Mouse (Mus musculus): Measurements from ENCODE around the gene Ctnnd2.
A peak's percentile ranks its signal among the peaks of the same experiment; 100 is the strongest.
"Not testable (repeated sequence)": the region's sequence is repeated elsewhere in the genome, so short reads cannot be mapped to it uniquely, and the experiment has no call there.

The Ctnnd2 gene

DNA sequence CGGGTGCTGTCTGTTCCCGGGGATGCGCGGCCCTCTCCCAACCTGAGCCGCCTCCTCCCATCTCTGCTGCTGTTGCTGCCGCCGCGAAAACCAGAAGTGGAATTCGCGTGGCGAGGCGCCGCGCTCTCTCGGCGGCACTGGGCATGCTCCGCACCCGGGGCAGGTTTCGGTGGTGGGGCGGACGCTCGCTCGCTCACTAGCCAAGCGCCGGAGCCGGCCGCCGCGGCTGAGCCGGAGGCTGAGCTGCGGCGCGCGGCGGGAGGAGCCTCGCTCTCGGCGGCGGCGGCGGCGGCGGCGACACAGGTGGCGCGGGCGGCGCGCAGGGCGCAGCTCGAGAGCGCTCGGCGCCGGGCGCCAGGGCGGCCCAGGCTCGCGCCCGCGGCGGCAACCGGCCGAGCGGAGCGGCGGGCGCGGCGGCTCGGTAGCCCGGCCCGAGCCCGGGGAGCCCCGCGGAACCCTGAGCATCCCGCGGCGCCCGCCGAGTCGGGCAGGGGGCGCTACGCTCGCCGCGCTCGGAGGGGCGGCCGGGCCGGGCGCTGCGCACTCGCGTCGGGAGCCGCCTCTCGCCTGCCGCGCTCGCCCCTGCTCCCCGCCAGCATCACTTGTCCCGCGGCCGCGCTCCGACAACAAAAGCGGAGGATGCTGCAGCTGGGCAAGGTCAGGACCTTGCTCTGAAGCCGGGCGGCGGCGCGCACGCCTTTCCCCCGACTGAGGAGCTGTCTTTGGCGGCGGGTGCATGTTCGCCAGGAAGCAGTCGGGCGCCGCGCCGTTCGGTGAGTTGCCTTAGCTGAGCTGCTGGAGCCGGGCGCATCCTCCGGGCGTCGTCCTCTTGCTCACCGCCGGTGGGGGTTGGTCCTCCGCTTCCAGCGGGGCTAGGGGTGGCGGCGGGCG lies at the start of gene Ctnnd2:
TSS of gene Ctnnd2 (plus strand) at position 203 of the 891 bp plus-strand sequence.
- peak; percentile 55 to 65 for DNase-seq (ENCODE audit: low spot score in 2 of 2)

DNA sequence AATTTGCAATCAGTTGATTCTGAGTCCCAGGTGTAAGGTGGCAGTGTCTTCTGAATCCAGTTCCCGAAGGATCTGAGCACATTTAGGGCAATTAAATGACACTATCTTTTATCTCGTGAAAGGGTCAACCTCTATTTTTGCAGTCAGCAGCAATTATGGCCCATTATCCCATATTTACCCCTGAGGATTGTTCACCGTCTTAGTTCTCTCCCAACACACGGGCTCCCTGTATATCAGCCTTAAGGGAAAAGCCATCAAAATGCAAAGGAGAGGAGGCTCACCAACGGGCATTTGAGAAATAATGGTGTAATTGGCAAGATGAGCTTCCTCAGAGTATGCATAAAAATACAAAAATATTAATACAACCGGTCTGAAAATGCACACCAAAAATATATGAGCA lies 41.7 kb upstream of the Ctnnd2 start:
- no peak for DNase-seq (ENCODE audit: low spot score in 2 of 2)

DNA sequence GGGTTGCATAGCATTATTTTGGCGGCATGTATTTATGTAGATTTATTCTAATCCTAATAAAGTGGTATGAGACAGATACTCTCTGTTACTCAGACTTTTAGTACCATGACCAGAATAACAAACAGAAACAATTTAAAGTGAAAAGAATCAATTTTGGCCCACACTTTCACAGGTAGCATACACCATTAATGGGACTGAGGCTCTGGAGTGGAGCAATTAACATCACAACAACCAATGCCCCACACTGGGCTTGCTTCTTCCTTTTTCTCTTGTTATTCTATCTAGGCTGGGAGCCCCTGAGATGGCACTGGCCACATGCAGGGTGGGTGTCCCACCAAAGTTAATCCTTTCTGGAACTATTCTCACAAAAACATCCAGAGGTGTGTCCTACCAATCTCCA lies 32.8 kb upstream of the Ctnnd2 start:
- DNase-seq (ENCODE audit: low spot score in 2 of 2): not testable (repeated sequence)

DNA sequence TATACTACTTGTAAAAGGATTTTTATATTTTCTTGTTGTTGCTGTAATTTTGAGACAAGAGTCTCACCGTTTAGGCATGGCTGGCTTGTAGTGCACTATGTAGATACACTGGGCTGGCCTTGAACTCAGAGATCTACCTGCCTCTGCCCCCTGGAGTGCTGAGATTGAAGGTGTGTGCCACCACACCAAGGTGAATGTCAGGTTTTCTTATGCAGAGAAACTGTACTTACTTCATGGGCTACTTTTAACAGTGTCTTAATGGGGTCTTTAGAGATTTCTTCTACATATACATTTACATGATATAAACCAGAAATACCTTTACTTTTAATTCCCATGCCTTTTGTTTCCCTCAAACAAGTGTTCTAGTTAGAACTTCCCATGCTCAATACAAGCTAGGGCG lies 27.0 kb upstream of the Ctnnd2 start:
- DNase-seq (ENCODE audit: low spot score in 2 of 2): no peak

DNA sequence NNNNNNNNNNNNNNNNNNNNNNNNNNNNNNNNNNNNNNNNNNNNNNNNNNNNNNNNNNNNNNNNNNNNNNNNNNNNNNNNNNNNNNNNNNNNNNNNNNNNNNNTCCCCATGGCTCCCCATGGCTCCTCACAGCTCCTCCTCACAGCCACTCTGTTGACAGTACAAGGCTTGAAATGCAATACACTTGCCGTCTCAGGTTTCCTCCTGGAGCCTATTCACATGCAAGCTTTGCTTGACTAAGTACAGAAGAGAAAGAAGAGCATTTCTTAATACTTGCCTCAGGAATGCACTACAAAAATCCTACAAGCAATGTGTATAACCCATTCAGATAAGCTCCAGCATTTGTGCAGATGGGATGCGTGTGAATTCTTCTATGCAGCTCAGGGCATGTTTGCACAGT lies 20.2 kb upstream of the Ctnnd2 start:
- DNase-seq (ENCODE audit: low spot score in 2 of 2): no peak

DNA sequence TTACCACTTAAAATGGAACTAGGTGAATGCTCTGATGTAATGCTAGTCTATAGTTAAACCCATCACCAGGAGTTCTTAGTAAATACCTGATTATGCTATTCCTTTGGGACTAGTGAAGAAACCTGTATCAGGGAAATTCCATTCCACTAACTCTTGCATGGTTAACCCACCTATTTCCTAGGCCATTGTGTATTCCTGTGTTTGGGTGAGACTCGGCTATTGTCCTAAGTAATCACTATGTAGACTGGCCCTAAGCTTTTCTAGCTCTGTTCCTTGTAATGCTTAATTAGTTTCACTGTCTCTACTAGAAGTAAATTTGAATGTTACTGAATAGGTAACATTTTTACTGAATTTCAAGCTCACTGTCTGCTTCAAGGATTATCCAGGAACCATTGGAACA lies 14.4 kb upstream of the Ctnnd2 start:
- DNase-seq (ENCODE audit: low spot score in 2 of 2): no peak

DNA sequence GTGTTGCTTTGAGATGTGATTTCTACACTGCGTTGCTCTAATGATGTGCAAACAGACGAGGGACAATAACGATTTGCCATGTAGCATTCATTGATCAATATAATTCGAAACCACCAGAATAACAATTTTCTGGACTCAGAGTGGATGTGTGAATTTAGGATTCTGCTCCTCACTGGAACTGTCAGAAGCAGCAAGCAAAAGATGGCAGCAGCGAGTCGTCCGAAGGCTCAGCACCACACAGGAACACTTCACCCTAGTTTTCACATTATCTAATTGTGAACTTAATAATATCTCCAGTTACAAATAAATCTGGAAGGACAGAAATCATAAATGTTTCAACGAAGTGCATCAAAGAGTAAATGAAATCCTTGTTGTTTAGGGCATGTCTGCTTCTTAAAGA lies 2.4 kb upstream of the Ctnnd2 start:
- no peak for DNase-seq (ENCODE audit: low spot score in 2 of 2)

DNA sequence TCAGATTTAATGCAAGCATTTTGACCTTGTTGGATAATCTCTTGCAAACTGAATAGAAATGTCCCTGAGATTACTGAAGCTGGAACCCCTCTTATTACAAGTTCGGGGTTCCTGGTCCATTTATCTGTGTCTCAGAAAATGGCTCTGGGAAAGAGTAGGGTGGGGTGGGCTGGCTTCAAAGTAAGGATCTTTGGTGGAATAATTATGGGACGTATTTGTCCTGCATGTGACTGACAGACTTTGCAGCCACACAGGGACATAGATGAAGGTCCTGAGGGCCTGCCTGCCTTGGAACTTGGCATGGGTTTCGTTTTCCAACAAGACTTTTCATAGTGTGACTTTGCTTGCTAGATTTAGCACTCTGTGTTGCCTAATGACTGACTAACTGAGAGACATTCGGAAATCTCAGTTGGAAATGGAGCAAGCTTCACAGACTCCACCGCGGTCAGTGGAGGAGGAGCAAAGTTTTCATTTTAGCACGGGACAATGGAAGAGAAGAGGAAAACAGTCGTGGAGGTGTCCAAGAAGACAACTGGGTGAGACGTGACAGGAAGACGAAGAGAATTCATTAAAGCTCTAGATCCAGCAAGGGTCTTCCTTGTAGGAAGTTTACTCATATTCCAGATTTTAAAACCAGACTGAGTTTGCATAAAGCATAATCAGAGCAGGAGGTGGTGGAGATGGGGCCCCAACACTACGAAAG lies 749 bp upstream of the Ctnnd2 start:
- no peak for DNase-seq (ENCODE audit: low spot score in 2 of 2)

DNA sequence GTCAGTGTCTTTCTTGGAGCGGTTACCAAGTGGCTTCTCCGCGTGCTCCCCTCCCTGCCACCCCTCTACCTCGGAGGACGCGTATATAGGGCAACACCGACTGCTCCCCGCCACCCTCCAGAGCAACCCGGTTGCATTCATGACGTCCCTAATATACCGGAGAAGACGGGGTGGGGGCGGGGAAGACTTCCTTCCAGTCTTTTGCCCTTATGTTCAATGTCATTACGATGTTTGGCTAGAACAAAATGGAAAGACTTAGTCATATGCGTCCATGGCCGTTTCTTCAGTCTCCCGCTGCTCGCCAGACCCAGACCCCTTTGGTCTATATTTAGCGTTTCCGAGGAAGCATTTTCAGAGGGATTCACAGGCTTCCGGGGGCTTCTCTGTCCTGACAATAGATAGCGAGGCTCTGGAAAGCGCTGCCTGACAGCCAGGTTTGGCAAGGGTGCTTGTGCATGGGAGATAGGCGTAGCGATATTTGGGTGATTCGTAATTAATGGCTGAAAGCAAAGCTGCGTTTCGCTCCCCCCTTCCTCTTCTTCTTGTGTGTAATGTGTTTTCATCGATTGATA lies 1.1 kb downstream of the Ctnnd2 start:
- DNase-seq (ENCODE audit: low spot score in 2 of 2): no peak

DNA sequence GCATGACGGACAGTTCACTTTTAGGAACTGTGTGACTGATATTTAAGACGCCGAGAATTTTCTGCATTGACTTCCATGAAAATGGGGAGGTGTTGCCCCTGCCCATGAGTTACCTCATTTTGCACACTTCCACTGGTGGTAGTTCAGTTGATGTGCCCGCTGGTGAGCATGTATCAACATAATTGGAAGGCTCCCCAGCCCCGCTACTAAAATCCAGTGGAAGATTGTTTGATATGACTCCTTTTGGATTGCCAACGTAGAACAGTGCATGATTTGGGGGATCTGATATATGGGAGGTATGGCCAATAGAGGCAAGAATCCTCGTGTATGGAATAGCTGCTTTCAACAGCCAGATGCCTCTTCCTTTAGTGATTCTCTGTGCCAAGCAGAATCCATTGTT lies 1.9 kb downstream of the Ctnnd2 start:
- no peak for DNase-seq (ENCODE audit: low spot score in 2 of 2)

DNA sequence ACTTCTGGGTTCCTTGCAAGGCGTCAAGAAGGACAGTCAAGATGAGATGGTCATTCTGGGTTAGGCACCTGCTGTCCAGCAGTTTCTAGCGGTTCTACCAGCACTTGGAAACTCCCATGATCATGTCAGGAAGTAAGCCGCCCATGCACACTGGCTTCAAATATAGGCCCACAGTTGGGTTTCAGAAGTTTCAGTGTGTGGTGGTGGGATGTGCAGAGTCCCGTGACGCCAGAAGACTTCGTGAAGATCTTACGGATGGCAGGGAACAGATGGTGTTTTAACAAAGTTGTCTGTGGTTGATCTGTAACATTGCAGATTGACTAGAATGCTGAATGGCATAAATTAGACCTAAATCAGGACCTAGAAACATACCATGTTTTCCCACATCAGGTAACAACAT lies 11.6 kb downstream of the Ctnnd2 start:
- DNase-seq (ENCODE audit: low spot score in 2 of 2): no peak

DNA sequence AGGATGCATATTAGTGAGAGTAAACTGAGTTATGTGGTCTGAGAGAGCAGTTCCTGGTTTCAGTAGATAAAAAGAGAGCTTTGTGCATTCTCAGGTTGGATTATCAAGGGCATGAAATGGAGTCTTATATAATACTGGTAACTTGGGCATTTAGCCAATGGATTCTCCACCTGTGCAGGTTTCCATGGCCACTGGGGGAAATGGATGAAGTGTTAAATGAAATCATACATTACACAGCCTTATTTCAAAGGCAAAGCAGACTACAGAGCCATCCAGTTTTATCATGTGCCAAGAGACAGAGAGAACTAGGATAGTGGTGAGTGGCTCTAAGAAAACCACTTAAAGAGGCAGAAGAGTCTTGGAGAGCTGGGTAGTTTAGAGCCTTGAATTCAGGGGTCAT lies 18.5 kb downstream of the Ctnnd2 start:
- no peak for DNase-seq (ENCODE audit: low spot score in 2 of 2)

DNA sequence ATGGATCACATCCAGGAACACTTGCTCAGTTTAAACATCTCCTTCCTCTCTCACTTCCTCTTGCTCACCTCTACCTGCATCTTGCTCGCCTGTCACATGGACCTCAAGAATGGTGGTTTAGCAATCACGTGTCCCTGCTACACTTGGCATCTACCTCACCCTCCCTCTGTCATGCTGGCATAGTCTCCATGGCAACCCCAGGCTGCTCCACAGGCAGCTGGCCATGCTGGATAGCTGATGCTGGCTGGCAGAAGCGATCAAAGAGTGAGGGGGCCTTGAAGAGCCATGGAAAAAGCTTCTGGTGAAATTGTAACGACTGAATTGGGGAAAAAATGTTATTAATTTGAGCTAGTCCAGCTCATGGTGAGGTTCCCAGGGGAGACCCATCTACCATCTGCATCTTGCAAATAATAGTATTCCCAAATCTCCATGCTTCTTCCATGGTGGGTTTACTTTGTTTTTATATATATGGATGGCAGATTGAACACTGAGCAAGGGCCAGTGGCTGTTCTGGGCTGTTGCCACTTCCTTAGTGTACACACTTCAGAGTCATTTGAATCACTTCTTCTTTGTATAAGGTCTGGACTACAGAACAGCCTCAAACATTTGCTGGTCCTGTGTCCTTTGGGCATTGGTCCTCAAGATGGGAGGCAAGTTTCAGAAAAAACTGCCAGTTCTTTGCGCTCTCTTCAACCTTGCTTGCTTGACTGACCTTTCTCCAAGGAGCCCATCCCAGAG lies 19.7 kb downstream of the Ctnnd2 start:
- no peak for DNase-seq (ENCODE audit: low spot score in 2 of 2)

DNA sequence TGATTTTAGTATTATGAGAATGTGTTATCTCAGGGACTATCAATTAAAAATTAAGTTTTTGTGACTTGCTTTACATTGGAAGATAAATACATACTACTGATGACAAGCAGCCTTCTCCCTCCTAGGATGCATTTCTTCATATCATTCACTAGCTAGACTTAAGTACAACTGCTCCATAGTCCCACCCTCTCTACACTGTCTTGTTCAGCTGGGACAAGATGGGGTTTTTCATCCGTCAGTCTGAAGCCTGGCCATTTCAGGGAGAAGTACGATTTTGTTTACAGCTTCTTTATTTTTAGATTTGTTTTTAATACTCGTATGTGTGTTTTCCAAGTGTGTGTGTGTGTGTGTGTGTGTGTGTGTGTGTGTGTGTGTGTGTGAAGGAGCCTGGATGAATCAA lies 26.0 kb downstream of the Ctnnd2 start:
- DNase-seq (ENCODE audit: low spot score in 2 of 2): no peak

DNA sequence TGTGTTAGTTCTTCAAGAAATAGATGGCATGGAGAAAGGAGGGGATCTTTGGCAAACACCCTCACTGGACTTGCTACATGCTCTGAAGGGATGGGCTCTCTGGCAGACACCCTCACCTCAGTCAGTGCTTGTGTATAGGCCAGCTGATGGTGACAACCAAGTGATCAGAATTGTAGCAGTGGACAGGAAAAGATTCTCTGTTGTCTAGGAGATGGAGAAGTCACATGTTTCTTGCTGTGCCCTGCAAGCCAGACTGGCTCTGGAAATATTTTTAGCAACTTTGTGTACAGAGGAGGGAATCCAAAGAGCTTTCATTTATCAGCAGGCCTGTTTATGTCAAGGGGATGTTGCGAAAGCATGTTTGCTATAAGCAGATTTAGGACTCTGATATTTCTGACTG lies 27.4 kb downstream of the Ctnnd2 start:
- no peak for DNase-seq (ENCODE audit: low spot score in 2 of 2)

DNA sequence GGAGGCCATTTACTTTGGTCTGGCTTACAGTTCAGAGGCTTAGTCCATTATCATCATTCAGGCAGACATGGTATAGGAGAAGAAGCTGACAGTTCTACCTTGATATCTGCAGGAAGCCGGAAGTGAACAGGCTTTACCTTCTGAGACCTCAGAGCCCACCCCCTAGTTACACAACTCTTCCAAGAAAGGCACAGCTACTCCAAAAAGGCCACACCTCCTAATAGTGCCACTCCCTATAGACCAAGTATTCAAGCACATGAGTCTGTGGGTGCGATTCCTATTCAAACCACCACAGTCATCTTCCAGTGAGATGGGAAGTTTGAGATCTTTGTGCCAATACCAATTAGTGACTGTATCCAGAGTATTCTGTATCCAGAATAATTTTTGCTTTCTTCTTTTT lies 28.8 kb downstream of the Ctnnd2 start:
- DNase-seq (ENCODE audit: low spot score in 2 of 2): no peak

DNA sequence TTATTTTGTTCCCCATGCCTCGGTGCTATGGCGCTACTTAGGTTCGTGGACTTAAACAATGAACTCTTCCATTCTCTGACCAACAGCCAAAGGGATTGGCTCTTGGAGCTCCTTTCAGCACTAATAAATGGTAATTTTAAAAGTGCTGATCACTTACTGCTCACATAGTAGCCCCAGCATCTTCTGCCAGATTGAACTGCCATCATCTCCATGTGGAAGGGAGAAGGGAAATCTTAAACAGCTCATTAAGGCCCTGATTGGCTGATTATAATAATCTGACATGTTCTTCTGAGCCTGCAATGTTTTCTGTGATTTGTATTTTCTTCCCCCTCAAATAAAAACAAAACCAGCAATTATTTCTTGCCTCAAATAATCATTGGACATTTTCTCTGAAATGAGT lies 29.2 kb downstream of the Ctnnd2 start:
- DNase-seq (ENCODE audit: low spot score in 2 of 2): no peak

DNA sequence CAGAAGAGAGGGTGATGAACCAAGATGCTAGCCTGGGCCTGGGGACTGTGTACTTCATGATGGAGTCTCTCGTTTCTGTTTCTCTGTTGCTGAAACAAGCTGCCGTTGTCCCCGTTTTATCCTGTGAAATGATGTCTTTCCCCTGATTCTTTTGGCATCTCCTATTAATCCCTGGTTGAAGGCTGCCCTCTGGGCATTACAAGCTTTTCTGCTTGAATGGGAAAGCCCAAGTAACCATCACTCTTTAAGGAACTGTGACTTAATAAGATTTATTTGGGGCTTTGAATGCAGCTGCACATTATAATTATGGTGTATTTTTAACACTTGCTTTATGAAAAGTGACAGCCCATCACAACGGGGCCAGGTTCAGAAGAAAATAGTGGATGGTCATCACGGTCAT lies 40.4 kb downstream of the Ctnnd2 start:
- DNase-seq (ENCODE audit: low spot score in 2 of 2): no peak

DNA sequence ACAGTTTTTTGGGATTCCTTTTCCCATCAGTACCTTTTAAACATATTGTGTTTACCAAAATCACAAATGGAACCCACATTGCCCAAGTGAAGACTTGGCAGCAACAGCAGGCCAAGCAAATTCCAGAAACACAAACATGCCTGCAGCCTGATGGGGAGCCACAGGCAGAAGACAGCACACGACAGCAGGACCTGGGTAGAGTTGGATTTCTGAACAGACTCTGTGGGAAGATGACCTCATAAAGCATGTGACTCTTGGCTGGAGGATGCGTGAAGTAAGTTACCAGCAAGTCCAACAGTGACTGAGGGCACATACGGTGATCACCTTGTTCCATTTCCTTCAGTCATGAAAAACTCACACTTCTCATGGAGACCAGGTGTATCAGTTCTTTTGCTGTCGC lies 43.5 kb downstream of the Ctnnd2 start:
- no peak for DNase-seq (ENCODE audit: low spot score in 2 of 2)

DNA sequence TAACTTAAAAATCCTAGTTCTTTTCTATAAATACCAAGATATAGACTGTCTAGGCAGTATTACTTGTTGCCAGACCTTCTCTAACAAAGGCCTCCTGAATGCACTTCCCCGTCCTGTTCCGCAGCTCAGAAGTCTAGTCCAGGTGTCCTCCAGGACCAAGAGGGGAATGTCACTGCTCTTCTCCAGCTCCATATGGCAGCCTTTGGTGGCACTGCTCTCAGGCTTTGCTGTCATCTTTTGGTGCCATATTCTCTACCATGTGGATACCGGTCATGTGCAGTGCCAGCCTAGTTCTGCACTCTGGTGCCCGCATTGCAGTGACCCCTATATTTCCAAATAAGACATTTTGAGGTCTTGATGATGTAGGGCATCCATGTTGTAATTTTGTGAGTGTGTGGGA lies 56.7 kb downstream of the Ctnnd2 start:
- DNase-seq (ENCODE audit: low spot score in 2 of 2): no peak

DNA sequence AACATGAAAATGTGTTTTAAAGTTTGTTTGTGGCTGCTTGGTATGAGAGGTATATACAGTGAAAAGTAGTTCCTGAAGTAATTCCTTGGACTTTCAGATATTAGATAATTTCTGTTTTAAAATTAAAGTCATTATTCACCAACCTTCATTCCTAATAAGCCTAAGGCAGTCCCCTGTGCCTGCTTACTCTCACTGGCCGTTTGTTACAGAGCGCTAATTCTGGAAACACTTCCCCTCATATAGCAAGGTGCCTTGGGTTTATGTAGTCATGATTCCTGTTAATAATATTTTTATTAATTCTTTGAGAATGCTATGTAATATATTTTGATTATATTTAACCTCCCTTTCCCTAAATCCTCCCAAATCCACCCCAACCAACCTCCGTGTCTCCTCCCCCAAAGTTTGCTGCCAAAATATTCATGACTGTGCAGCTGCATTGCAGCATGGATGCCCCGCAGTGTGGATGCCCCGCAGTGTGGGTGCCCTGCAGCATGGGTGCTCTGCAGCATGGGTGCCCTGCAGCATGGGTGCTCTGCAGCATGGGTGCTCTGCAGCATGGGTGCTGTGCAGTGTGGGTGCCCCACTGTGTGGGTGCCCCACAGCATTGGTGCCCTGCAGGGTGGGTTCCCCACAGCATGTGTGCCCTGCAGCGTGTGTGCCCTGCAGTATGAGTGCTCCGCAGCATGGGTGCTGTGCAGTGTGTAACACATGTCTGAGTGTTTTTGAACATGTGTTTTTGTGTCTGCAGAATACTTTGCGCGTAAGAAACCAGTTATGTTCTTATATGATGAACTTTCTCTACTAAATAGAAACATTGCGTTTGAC lies 63.0 kb downstream of the Ctnnd2 start:
- no peak for DNase-seq (ENCODE audit: low spot score in 2 of 2)
